Mouse (Mus musculus): ENCODE data around the gene Lrtm1. TPM values are rescaled to one million over a fixed set of nuclear protein-coding genes. Genes with fewer than 3 reads are reported as not detected.

The Lrtm1 gene
- polyA plus RNA-seq, 1 experiment, result 0.31 TPM

DNA sequence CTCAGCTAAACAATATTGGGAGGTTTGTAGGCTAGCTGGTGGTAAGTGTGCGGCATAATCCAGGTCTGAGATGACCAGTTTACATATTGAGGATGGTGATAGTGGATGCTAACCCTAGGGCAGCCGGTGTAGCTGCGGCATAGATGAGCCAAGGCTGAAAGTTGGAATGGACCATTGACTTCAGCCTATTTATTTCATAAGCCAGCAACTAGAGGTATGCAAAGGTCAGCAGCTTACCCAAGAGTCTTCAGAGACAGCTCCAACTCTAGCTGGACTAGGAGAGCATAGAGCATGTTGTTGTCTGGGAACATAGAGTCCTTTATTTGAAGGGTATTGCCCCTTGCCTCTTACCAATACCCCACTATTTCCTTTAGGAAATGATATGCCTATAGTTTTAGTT is 21.4 kb upstream of the Lrtm1 start:
- no peaks in the 10 kb centered on the region for H3K27me3 ChIP-seq (ENCODE audit: control insufficient read depth, insufficient read depth, low read length)
- H3K36me3 ChIP-seq (ENCODE audit: control insufficient read depth, insufficient read depth, low read length), result no peaks in the 10 kb centered on the region
- H3K4me1 ChIP-seq (ENCODE audit: control insufficient read depth, insufficient read depth, low read length), result no peaks in the 10 kb centered on the region
- no peak overlapping the region for H3K4me3 ChIP-seq (ENCODE audit: control insufficient read depth, low read depth, low read length)
- H3K27ac ChIP-seq (ENCODE audit: control insufficient read depth, insufficient read depth, low read depth, low read length), result no peak overlapping the region
- no peak for TF ChIP-seq POLR2A (IDR thresholded peaks at IDR 0.05; ENCODE audit: control insufficient read depth, low read depth, low read length)
- no peak for TF ChIP-seq CTCF (IDR thresholded peaks at IDR 0.05; ENCODE audit: control insufficient read depth, insufficient read depth, insufficient replicate concordance, low read depth, low read length)

- H3K4me1 ChIP-seq (ENCODE audit: control insufficient read depth, insufficient read depth, low read length), result no peaks in the 10 kb centered on the region
- TF ChIP-seq POLR2A (IDR thresholded peaks at IDR 0.05; ENCODE audit: control insufficient read depth, low read depth, low read length) (no peak), CTCF (IDR thresholded peaks at IDR 0.05; ENCODE audit: control insufficient read depth, insufficient read depth, insufficient replicate concordance, low read depth, low read length) (no peak)
These were observed 12.7 kb upstream of the Lrtm1 start for GRCm38 (mm10) chr14:29005228-29005840.

GRCm38 (mm10) chr14:29009644-29010043 is 8.4 kb upstream of the Lrtm1 start:
- no peak for TF ChIP-seq POLR2A (IDR thresholded peaks at IDR 0.05; ENCODE audit: control insufficient read depth, low read depth, low read length)
- no peak for TF ChIP-seq CTCF (IDR thresholded peaks at IDR 0.05; ENCODE audit: control insufficient read depth, insufficient read depth, insufficient replicate concordance, low read depth, low read length)
- Histone ChIP-seq H3K36me3 (ENCODE audit: control insufficient read depth, insufficient read depth, low read length) (no peaks in the 10 kb centered on the region), H3K27ac (ENCODE audit: control insufficient read depth, insufficient read depth, low read depth, low read length) (no peak overlapping the region), H3K27me3 (ENCODE audit: control insufficient read depth, insufficient read depth, low read length) (no peaks in the 10 kb centered on the region), H3K4me3 (ENCODE audit: control insufficient read depth, low read depth, low read length) (no peak overlapping the region), H3K4me1 (ENCODE audit: control insufficient read depth, insufficient read depth, low read length) (no peaks in the 10 kb centered on the region)

More at GRCm38 (mm10) chr14:29005228-29005840, 12.7 kb upstream of the Lrtm1 start:
- Histone ChIP-seq H3K27me3 (ENCODE audit: control insufficient read depth, insufficient read depth, low read length) (no peaks in the 10 kb centered on the region), H3K36me3 (ENCODE audit: control insufficient read depth, insufficient read depth, low read length) (no peaks in the 10 kb centered on the region), H3K4me3 (ENCODE audit: control insufficient read depth, low read depth, low read length) (no peak overlapping the region), H3K27ac (ENCODE audit: control insufficient read depth, insufficient read depth, low read depth, low read length) (no peak overlapping the region)

DNA sequence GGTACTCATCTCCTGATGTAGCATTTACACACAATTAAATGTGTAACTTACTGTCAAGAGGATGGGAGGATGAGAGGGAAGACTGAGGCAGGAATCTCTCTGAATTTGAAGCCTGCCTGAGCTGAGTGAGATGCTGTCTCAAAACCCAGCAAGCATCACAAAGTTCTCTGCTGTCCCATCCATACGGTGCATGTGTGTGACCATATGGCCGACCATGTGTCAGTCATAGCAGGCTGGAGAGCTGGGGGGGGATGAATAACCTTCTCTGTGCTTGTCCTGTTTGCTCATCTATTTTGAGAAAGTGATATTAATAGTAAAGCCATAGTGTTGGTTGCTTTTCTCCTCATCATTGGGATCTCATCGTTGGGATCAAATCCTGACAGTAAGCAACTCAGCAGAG is 4.8 kb upstream of the Lrtm1 start:
- Histone ChIP-seq H3K36me3 (ENCODE audit: control insufficient read depth, insufficient read depth, low read length) (no peaks in the 10 kb centered on the region), H3K4me1 (ENCODE audit: control insufficient read depth, insufficient read depth, low read length) (no peaks in the 10 kb centered on the region), H3K27ac (ENCODE audit: control insufficient read depth, insufficient read depth, low read depth, low read length) (no peak overlapping the region), H3K4me3 (ENCODE audit: control insufficient read depth, low read depth, low read length) (no peak overlapping the region), H3K27me3 (ENCODE audit: control insufficient read depth, insufficient read depth, low read length) (no peaks in the 10 kb centered on the region)
- TF ChIP-seq CTCF (IDR thresholded peaks at IDR 0.05; ENCODE audit: control insufficient read depth, insufficient read depth, insufficient replicate concordance, low read depth, low read length) (no peak), POLR2A (IDR thresholded peaks at IDR 0.05; ENCODE audit: control insufficient read depth, low read depth, low read length) (no peak)

GRCm38 (mm10) chr14:29014680-29015079 is 3.3 kb upstream of the Lrtm1 start:
- H3K4me3 ChIP-seq (ENCODE audit: control insufficient read depth, low read depth, low read length), result no peak overlapping the region
- no peaks in the 10 kb centered on the region for H3K4me1 ChIP-seq (ENCODE audit: control insufficient read depth, insufficient read depth, low read length)
- no peak overlapping the region for H3K27ac ChIP-seq (ENCODE audit: control insufficient read depth, insufficient read depth, low read depth, low read length)
- TF ChIP-seq POLR2A (IDR thresholded peaks at IDR 0.05; ENCODE audit: control insufficient read depth, low read depth, low read length) (no peak), CTCF (IDR thresholded peaks at IDR 0.05; ENCODE audit: control insufficient read depth, insufficient read depth, insufficient replicate concordance, low read depth, low read length) (no peak)
- H3K27me3 ChIP-seq (ENCODE audit: control insufficient read depth, insufficient read depth, low read length), result no peaks in the 10 kb centered on the region
- no peaks in the 10 kb centered on the region for H3K36me3 ChIP-seq (ENCODE audit: control insufficient read depth, insufficient read depth, low read length)

GRCm38 (mm10) chr14:29015896-29016295 is 2.1 kb upstream of the Lrtm1 start:
- no peak overlapping the region for H3K4me3 ChIP-seq (ENCODE audit: control insufficient read depth, low read depth, low read length)
- no peaks in the 10 kb centered on the region for H3K4me1 ChIP-seq (ENCODE audit: control insufficient read depth, insufficient read depth, low read length)
- TF ChIP-seq POLR2A (IDR thresholded peaks at IDR 0.05; ENCODE audit: control insufficient read depth, low read depth, low read length) (no peak), CTCF (IDR thresholded peaks at IDR 0.05; ENCODE audit: control insufficient read depth, insufficient read depth, insufficient replicate concordance, low read depth, low read length) (no peak)
- no peaks in the 10 kb centered on the region for H3K36me3 ChIP-seq (ENCODE audit: control insufficient read depth, insufficient read depth, low read length)
- no peaks in the 10 kb centered on the region for H3K27me3 ChIP-seq (ENCODE audit: control insufficient read depth, insufficient read depth, low read length)
- no peak overlapping the region for H3K27ac ChIP-seq (ENCODE audit: control insufficient read depth, insufficient read depth, low read depth, low read length)

GRCm38 (mm10) chr14:29018316-29019000 is 450 bp downstream of the Lrtm1 start:
- Histone ChIP-seq H3K4me1 (ENCODE audit: control insufficient read depth, insufficient read depth, low read length) (no peaks in the 10 kb centered on the region), H3K4me3 (ENCODE audit: control insufficient read depth, low read depth, low read length) (no peak overlapping the region), H3K27ac (ENCODE audit: control insufficient read depth, insufficient read depth, low read depth, low read length) (no peak overlapping the region), H3K27me3 (ENCODE audit: control insufficient read depth, insufficient read depth, low read length) (no peaks in the 10 kb centered on the region), H3K36me3 (ENCODE audit: control insufficient read depth, insufficient read depth, low read length) (no peaks in the 10 kb centered on the region)
- TF ChIP-seq POLR2A (IDR thresholded peaks at IDR 0.05; ENCODE audit: control insufficient read depth, low read depth, low read length) (no peak), CTCF (IDR thresholded peaks at IDR 0.05; ENCODE audit: control insufficient read depth, insufficient read depth, insufficient replicate concordance, low read depth, low read length) (no peak)
